Mouse (Mus musculus) heart, adult 2 months (tissue): ENCODE measurements around the gene Fanci. TPM values are rescaled to one million over a fixed set of nuclear protein-coding genes. Genes with fewer than 3 reads are reported as not detected.
A peak's percentile ranks its signal among the peaks of the same experiment; 100 is the strongest.

ENCODE experiments used
- DNase-seq, 2 experiments: peaks; one replicate each; pipeline ENCODE4 v3.0.0; 2021
- H3K27ac ChIP-seq: fragments of 200-600 bp; 2 replicates; pipeline ENCODE4 v1.8.1; 2022
- H3K27me3 ChIP-seq: fragments of 200-500 bp; 2 replicates; pipeline ENCODE4 v1.6.1; 2012; ENCODE audit warnings: mild to moderate bottlenecking, low read length, inconsistent platforms, mixed read lengths; ENCODE audit not compliant: control insufficient read depth, insufficient read depth
- H3K36me3 ChIP-seq: fragments of 200-500 bp; 2 replicates; pipeline ENCODE4 v1.6.1; 2012; ENCODE audit warnings: low read length, inconsistent platforms; ENCODE audit not compliant: control insufficient read depth, insufficient read depth
- H3K4me1 ChIP-seq: fragments of 200-500 bp; 2 replicates; pipeline ENCODE4 v1.6.1; 2011; ENCODE audit warnings: low read length; ENCODE audit not compliant: control insufficient read depth, insufficient read depth
- H3K4me3 ChIP-seq: fragments of 200-600 bp; 2 replicates; pipeline ENCODE4 v1.8.1; 2022
- H3K79me2 ChIP-seq: fragments of 200-500 bp; replicated peaks from 2 replicates; pipeline ENCODE4 v1.6.1; 2012; ENCODE audit warnings: mild to moderate bottlenecking, inconsistent platforms, low read length, moderate library complexity, mixed read lengths; ENCODE audit not compliant: control insufficient read depth, insufficient read depth
- H3K9ac ChIP-seq: fragments of 200-500 bp; 2 replicates; pipeline ENCODE4 v1.6.1; 2012; ENCODE audit warnings: low read depth, mild to moderate bottlenecking, control low read depth, inconsistent platforms, low read length, mixed read lengths
- CTCF ChIP-seq: fragments of 200-600 bp; IDR thresholded peaks from 2 replicates; pipeline ENCODE4 v1.8.1; 2022; ENCODE audit warnings: antibody characterized with exemption, mild to moderate bottlenecking, moderate library complexity
- EP300 ChIP-seq: fragments of 200-500 bp; IDR thresholded peaks from 2 replicates; pipeline ENCODE4 v1.6.1; 2011; ENCODE audit warnings: low read depth, low read length, control low read depth; ENCODE audit not compliant: insufficient read depth
- POLR2A ChIP-seq: fragments of 200-500 bp; IDR thresholded peaks from 2 replicates; pipeline ENCODE4 v1.6.1; 2011; ENCODE audit warnings: mild to moderate bottlenecking, low read depth, low read length, control low read depth; ENCODE audit not compliant: insufficient read depth
- WGBS: fragments of 180-500 bp; shearing (Covaris S2); methylation state at CpG from one replicate; pipeline ENCODE4 v1.1.7; 2018; 5-methylcytosine and 5-hydroxymethylcytosine counted together
- intact Hi-C: fragments of 180-260 bp; cut with DNase I; formaldehyde crosslinking; loops from one replicate; pipeline ENCODE4 v1.15.1; 2025
- polyA plus RNA-seq: library from polyadenylated mRNA; depleted of rRNA; stranded (reverse); fragments of >200 nt; gene quantifications from 2 replicates; pipeline ENCODE4 v1.2.3, GENCODE M21; 2012
- total RNA-seq, 2 experiments: library from RNA; stranded (reverse); gene quantifications; 2 replicates each; pipeline ENCODE4 v1.2.3; 2021

The Fanci gene
- total and polyA plus RNA-seq, 3 experiments, result 0.08 to 0.34 (median 0.23) TPM

DNA sequence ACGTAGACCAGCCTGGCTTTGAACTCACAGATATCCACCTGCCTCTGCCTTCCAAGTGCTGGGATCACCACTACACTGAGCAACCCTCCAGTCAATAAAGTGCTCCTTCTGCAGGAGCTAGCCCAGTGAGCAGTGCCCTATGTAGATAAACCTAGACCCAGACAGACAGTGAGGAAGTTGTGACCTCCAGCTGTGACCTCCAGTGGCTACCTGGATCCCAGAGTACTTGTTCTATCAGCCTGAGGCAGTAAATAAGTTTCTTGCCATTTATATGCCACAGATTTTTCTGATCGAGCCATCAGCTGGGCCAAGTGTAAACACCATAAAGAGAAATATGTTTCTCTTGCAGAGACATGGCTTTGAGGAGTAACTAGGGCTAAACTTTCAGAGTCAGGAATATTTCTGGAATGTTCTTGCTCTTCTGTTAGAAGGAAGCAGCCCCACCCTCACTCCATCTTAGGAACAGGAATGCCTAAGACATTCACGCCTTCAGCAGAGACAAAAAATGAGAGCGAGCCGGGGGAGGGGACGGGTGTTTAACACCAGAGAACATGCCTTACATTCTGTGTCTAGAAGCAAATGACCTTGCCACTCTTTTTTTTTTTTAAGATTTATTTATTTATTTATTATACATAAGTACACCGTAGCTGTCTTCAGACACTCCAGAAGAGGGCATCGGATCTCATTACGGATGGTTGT is 81.9 kb downstream of the Fanci start:
- DNase-seq, result no peak
- H3K4me3 ChIP-seq, result no peak overlapping the region
- 85% methylated on average over 9 of the region's 9 CpGs for WGBS
- no peak overlapping the region for H3K9ac ChIP-seq
- no peaks in the 10 kb centered on the region for H3K36me3 ChIP-seq
- H3K27me3 ChIP-seq, result no peaks in the 10 kb centered on the region
- no peak for TF ChIP-seq POLR2A
- TF ChIP-seq EP300, result no peak
- no peak for TF ChIP-seq CTCF
- intact Hi-C loops, result no loop called here
- H3K4me1 ChIP-seq, result no peaks in the 10 kb centered on the region
- H3K79me2 ChIP-seq, result no peaks in the 10 kb centered on the region
- H3K27ac ChIP-seq, result no peak overlapping the region

DNA sequence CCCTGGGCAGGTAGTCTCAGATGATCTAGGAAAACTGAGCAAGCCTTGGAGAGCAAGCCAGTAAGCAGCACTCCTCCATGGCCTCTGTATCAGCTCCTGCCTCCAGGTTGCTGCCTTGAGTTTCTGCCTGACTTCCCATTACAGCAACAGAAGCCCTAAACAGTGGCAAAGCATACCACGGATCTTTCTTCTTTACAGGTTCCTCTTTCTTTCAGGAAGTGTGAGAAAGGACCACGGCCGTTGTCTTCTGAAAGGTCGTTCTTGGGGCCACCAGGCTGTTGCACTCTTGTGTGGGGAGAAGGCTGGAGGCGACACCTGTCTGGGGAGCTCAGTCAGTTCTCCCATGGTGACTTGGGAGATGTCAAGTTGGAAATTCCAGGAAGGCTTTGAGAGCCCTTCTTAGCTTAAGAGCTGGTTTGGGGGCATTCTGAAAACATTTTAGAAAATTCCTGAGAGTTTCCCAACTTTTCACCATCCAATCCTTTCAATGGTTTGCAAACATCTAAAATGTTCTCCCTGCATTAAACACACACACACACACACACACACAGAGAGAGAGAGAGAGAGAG is 83.2 kb downstream of the Fanci start:
- H3K9ac ChIP-seq, result no peak overlapping the region
- no peaks in the 10 kb centered on the region for H3K4me1 ChIP-seq
- no peak overlapping the region for H3K4me3 ChIP-seq
- no peak for DNase-seq
- H3K27me3 ChIP-seq, result no peaks in the 10 kb centered on the region
- WGBS, result 64% methylated on average over 5 of the region's 5 CpGs
- intact Hi-C loops, result no loop called here
- no peak overlapping the region for H3K27ac ChIP-seq
- H3K36me3 ChIP-seq, result no peaks in the 10 kb centered on the region
- TF ChIP-seq POLR2A (no peak), CTCF (no peak), EP300 (no peak)
- no peaks in the 10 kb centered on the region for H3K79me2 ChIP-seq

DNA sequence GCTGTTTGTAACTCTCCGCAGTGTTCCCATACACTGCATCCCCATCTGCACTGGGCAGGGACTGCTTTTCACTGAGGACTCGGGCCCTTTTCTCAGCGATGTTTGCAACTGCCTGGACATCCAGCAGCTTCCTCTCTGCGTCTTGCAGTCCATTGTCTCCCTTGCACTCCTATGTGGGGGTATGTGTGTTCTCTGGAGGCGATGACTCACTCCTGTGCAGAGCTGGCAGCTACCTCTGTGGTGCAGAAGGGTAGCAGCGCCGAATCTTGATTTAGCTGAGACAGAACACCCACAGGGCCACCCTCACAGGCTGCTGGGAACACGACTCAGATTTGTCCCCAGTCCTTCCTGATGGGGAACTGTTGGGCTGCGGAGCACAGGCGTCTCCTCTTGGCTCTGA is 94.8 kb downstream of the Fanci start:
- 24% methylated on average over 10 of the region's 10 CpGs for WGBS
- Histone ChIP-seq H3K4me3 (no peak overlapping the region), H3K79me2 (no peaks in the 10 kb centered on the region), H3K27ac (no peak overlapping the region), H3K4me1 (no peaks in the 10 kb centered on the region), H3K27me3 (no peaks in the 10 kb centered on the region), H3K9ac (no peak overlapping the region), H3K36me3 (no peaks in the 10 kb centered on the region)
- intact Hi-C loops, result no loop called here
- TF ChIP-seq POLR2A (no peak), CTCF (no peak), EP300 (no peak)
- no peak for DNase-seq

DNA sequence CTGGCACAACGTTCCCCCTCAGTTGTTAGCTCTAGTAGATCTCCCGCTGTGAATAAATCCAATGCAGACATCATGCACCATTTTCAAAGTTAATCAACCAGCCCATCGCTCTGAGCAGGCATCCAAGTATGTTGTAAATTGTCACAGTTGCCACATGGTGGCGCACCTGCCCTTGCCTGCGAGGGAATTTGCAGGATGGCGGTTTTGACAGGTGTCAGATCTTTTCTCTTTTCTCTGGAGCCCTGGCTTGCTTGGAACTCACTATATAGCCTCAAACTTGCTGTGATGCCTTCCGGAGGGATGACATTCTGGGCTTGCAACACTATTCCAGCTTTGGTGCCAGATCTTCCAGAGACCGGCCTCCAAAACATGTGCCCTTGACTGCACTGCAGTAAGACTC is 102.2 kb downstream of the Fanci start:
- H3K79me2 ChIP-seq, result no peaks in the 10 kb centered on the region
- no peak overlapping the region for H3K9ac ChIP-seq
- intact Hi-C loops, result no loop called here
- H3K27ac ChIP-seq, result no peak overlapping the region
- TF ChIP-seq POLR2A (no peak), CTCF (peak; percentile 80)
- 12% methylated on average over 8 of the region's 8 CpGs for WGBS
- H3K36me3 ChIP-seq, result no peaks in the 10 kb centered on the region
- no peaks in the 10 kb centered on the region for H3K4me1 ChIP-seq
- peaks cover 8% of the 10 kb centered on the region for H3K27me3 ChIP-seq
- DNase-seq, result peak in 1 of 2 experiments; percentile 39
- no peak overlapping the region for H3K4me3 ChIP-seq

DNA sequence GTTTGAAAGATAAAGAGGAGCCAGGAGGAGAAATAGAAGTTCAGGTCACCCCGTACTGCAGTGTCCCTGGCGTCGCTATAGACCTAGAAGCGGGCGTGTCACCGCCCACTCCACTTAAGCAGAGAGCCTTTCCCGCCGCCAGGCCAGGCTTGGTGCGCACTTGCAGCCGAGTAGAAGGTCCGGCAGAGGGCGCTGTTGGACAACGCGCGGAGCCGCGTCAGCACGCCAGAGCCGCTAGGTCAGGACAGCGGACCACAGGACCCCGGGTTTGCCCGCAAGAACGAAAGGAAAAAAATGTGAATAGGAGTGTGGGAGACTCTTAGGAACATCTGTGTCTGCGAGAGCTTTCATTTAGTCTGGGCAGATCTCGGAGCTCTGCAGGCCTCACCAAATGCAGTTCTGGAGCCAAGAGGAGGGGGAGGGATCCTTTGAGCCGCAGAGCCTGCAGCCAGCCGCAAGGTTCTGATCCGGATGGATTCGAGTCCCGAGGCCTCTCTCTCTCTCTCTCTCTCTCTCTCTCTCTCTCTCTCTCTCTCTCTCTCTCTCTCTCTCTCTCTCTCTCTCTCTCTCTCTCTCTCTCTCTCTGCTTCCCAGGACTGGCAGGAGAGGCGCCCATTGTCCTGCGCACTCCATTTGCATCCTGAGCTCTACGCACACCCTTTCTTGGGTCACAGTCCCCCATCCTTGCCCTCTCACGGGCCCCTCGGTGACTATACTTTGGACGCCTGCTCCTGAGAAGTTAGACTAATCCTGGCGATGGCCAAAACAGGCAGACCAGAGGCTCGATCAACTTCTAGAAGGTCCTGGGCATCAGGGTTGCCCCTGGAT is 104.5 kb downstream of the Fanci start:
- TF ChIP-seq EP300 (peak; percentile 53; the same call in 1 of the 2 replicates), CTCF (no peak; the same call in 1 of the 2 replicates), POLR2A (no peak)
- intact Hi-C loops, result loop anchor here (1.0 to 2.0 kb wide), 5 partner anchors 39 to 232 kb away; no protein-coding TSS in a partner anchor
- no peaks in the 10 kb centered on the region for H3K36me3 ChIP-seq
- DNase-seq, result peak; percentile 85 to 88
- no peak overlapping the region for H3K9ac ChIP-seq
- peak overlapping the region; percentile 42; the same call in 1 of the 2 replicates for H3K4me3 ChIP-seq
- no peaks in the 10 kb centered on the region for H3K4me1 ChIP-seq
- no peak overlapping the region for H3K27ac ChIP-seq
- H3K27me3 ChIP-seq, result peaks cover 15% of the 10 kb centered on the region
- H3K79me2 ChIP-seq, result no peaks in the 10 kb centered on the region
- 4% methylated on average over 38 of the region's 38 CpGs for WGBS
